Mouse (Mus musculus) stomach, embryonic 15.5 days (tissue): ENCODE results near the gene Gm45208. TPM values are rescaled to one million over a fixed set of nuclear protein-coding genes. Genes with fewer than 3 reads are reported as not detected.

ENCODE experiments used
- ATAC-seq: fragments of 200-750 bp; cut with Nextera tagmentation; 2 replicates; pipeline ENCODE4 v1.8.0; 2017; ENCODE audit warnings: low read depth, moderate number of reproducible peaks, moderate TSS enrichment; ENCODE audit not compliant: insufficient read depth, low FRiP score
- H3K27ac ChIP-seq: fragments of 300-500 bp; sonication (generic); 2 replicates; pipeline ENCODE4 v1.5.1; 2015; ENCODE audit warnings: mild to moderate bottlenecking, inconsistent platforms
- H3K27me3 ChIP-seq: fragments of 300-500 bp; sonication (generic); replicated peaks from 2 replicates; pipeline ENCODE4 v1.6.1; 2015; ENCODE audit warnings: inconsistent platforms
- H3K36me3 ChIP-seq: fragments of 300-500 bp; sonication (generic); 2 replicates; pipeline ENCODE4 v1.6.1; 2015; ENCODE audit warnings: inconsistent platforms
- H3K4me1 ChIP-seq: fragments of 300-500 bp; sonication (generic); 2 replicates; pipeline ENCODE4 v1.6.1; 2015; ENCODE audit warnings: inconsistent platforms
- H3K4me2 ChIP-seq: fragments of 300-500 bp; sonication (generic); 2 replicates; pipeline ENCODE4 v1.6.1; 2015; ENCODE audit warnings: mild to moderate bottlenecking, inconsistent platforms
- H3K4me3 ChIP-seq: fragments of 300-500 bp; sonication (generic); replicated peaks from 2 replicates; pipeline ENCODE4 v1.5.1; 2015; ENCODE audit warnings: inconsistent platforms
- H3K9ac ChIP-seq: fragments of 300-500 bp; sonication (generic); 2 replicates; pipeline ENCODE4 v1.6.1; 2015; ENCODE audit warnings: inconsistent platforms
- H3K9me3 ChIP-seq: fragments of 300-500 bp; sonication (generic); 2 replicates; pipeline ENCODE4 v1.6.1; 2016; ENCODE audit warnings: inconsistent platforms
- WGBS: fragments of 180-500 bp; shearing (Covaris S2); methylation state at CpG from one replicate; pipeline ENCODE4 v1.1.7; 2015; 5-methylcytosine and 5-hydroxymethylcytosine counted together
- polyA plus RNA-seq: library from polyadenylated mRNA; unstranded; fragments of >200 nt; fragmentation: Nextera tagmentation; extraction: Ambion mirVana; gene quantifications from 2 replicates; pipeline ENCODE4 v1.2.1, GENCODE M21; 2015

Gene Gm45208
- 1.5 TPM in 1 of 2 replicates, not detected in the other for polyA plus RNA-seq

DNA sequence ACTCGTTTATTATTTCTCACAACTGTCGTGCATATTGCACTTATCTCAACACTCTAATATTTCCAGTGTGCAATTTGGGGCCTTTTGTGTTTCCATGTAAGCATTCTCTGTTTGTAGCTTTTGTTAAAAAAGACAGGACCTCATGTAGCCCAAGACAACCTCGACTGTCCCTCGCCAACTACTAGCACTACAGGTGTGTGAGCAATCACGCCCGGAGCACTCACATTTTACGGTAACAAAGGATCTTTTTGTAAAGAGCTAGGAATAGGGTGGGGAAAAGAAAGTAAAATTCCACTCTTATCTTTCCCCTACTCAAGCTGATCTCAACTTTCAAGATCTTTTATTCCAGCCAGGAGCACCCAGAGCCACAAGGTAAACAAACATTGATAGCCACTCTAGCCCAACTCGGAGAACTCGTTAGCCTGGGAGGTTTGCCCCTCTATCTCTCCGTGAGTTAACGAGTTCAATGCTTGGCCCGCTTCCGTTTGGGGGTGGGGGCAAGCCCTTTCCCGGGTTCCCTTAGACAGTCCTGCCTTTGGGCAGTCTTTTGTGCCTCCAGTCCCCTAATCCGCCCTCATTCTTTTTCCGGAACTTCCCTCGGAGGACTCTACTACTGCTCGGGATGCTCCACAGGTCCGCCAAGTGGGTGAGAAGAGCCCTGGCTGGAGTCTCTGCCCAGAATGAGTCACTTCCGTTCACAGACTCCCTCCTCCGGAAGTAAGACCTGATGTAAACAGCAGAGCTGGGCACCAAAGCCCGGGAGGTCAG, at the start of gene Gm45208:
Gm45208 (plus strand) TSS at position 732 of the 768 bp plus-strand sequence.
- H3K4me2 ChIP-seq, result peak within 1 kb of the TSS; percentile 52
- H3K4me1 ChIP-seq, result peaks cover 6% of the 10 kb centered on the region; the same call in 1 of the 2 replicates
- H3K27me3 ChIP-seq, result no peaks in the 10 kb centered on the region
- no peak within 1 kb of the TSS for H3K9ac ChIP-seq
- ATAC-seq, result peak; percentile 91
- peak within 1 kb of the TSS; percentile 58 for H3K4me3 ChIP-seq
- WGBS, result 18% methylated on average over 22 of the region's 22 CpGs
- no peaks in the 10 kb centered on the region for H3K36me3 ChIP-seq
- peak within 1 kb of the TSS; percentile 95 for H3K27ac ChIP-seq
- no peaks in the 10 kb centered on the region for H3K9me3 ChIP-seq

DNA sequence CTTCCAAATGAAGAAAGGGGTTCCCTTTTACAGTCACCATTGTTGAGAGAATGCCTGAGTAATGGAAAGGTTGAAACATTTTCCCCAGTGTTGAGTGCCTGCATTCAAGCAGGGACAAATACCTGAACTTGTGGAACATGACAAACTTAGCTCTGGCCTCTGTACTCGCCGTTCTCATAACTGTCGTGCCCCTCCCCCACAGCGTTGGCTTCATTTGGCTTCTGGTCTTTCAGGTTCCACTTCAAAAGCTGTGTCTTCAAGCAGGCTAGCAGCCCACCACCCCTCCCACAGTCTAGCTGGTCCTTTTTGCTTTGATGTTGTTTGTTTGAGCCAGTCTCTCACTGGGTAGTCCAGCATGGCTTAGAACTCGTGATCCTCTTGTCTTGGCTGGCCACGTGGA, 49.3 kb upstream of the Gm45208 start:
- no peaks in the 10 kb centered on the region for H3K4me1 ChIP-seq
- no peak overlapping the region; the same call in 1 of the 2 replicates for H3K27ac ChIP-seq
- ATAC-seq, result no peak
- H3K4me2 ChIP-seq, result no peak overlapping the region
- no peaks in the 10 kb centered on the region for H3K27me3 ChIP-seq
- no peaks in the 10 kb centered on the region for H3K9me3 ChIP-seq
- WGBS, result 47% methylated on average over 6 of the region's 6 CpGs
- H3K9ac ChIP-seq, result no peak overlapping the region
- no peaks in the 10 kb centered on the region for H3K36me3 ChIP-seq
- no peak overlapping the region for H3K4me3 ChIP-seq

DNA sequence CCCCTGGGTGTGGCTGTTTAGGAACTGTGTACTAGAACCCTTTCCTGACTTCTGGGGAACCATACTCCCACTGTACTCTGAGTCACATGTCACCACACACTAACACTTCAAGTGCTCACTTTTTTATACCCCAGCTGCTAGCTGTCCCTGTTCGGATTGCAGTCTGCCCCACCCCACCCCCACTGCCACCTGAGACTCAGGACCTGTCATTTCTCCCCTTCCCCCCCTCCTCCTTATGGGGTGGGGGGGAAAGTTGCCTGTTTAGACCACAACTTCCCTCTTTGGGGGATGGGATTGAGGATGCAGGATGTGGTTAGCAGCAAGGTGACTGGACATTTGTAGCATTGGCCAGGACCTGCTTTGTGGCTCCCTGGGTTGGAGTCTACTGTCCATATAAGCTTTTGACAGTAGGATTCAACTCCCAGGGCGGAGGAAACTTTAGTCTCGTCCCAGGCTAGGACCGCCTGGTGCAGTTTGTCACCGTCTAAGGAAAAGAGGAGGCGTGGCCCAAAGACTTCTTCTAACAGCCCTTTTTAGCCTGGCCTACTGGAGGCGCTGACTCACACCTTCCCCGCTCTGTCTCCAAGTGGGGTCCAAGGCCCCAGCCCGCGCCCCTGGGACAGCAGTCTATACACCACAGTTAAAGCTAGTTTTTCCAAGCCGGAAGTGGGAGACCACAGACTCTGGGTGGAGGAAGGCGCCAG, 48.3 kb upstream of the Gm45208 start:
- WGBS, result 27% methylated on average over 12 of the region's 12 CpGs
- peak; percentile 19; the same call in 1 of the 2 replicates for ATAC-seq
- H3K4me2 ChIP-seq, result peak overlapping the region; percentile 60
- no peaks in the 10 kb centered on the region for H3K4me1 ChIP-seq
- H3K27me3 ChIP-seq, result no peaks in the 10 kb centered on the region
- peak overlapping the region; percentile 33; the same call in 1 of the 2 replicates for H3K4me3 ChIP-seq
- H3K9me3 ChIP-seq, result no peaks in the 10 kb centered on the region
- peak overlapping the region; percentile 88 for H3K27ac ChIP-seq
- H3K36me3 ChIP-seq, result no peaks in the 10 kb centered on the region
- H3K9ac ChIP-seq, result no peak overlapping the region

DNA sequence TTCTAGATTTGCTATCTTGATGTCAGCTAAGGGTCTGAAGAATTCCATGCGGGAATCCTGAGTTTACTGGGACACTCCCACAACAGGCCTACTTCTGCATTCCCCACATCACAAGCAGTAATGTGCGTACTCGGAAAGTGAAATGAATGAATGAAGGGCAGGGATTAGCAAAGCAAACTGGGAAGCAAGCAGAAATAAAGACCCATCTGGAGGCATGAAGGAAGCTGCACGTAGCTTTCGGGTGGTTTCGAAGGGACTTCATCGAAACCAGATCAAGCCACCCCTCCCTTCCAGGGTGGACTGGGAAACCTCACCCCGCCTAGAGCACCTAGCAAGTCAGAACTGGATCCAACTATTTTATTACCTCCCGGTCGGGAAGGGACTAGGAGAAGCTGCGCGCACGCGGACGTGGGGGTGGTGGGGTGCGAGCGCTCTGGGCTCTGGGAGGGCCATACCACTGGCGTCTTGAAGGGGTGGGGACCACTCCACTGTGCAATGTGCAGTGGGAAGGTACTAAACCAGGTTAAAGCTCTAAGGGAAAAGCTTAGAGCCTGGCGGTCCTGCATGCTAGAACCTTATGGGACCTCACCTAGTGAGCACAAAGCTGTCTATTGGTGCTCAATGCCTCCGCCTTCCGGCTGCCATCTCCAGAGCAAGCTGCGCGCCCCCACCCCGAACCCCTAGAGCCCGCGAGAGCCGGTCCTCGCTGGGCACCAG, 47.6 kb upstream of the Gm45208 start:
- 25% methylated on average over 28 of the region's 28 CpGs for WGBS
- Histone ChIP-seq H3K4me2 (peak overlapping the region; percentile 60), H3K9me3 (no peaks in the 10 kb centered on the region), H3K4me1 (no peaks in the 10 kb centered on the region), H3K27ac (peak overlapping the region; percentile 88), H3K36me3 (no peaks in the 10 kb centered on the region), H3K4me3 (peak overlapping the region; percentile 33), H3K27me3 (no peaks in the 10 kb centered on the region), H3K9ac (no peak overlapping the region)
- peak; percentile 5; the same call in 1 of the 2 replicates for ATAC-seq

DNA sequence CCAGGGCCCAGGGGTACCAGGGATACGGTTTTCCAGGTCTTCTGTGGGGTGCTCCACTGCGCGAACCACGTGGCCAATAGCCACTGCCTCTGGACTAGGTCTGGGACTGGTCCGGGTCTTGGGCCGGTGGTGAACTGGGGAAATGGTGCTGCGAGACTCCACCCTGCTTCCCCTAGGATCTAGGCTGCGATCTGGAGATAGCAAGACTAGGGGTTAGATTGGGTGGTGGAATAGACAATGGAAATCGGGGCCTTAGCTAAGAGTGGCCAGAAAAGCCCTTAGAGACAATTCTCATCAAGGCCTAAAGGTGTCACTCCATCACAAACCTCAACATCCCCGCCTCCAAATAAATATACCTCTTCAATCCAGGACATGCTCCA, 47.1 kb upstream of the Gm45208 start:
- Histone ChIP-seq H3K27me3 (no peaks in the 10 kb centered on the region), H3K9ac (no peak overlapping the region), H3K4me2 (peak overlapping the region; percentile 60), H3K4me3 (peak overlapping the region; percentile 33), H3K27ac (peak overlapping the region; percentile 88), H3K9me3 (no peaks in the 10 kb centered on the region), H3K4me1 (no peaks in the 10 kb centered on the region), H3K36me3 (no peaks in the 10 kb centered on the region)
- no peak for ATAC-seq
- WGBS, result 26% methylated on average over 10 of the region's 10 CpGs

DNA sequence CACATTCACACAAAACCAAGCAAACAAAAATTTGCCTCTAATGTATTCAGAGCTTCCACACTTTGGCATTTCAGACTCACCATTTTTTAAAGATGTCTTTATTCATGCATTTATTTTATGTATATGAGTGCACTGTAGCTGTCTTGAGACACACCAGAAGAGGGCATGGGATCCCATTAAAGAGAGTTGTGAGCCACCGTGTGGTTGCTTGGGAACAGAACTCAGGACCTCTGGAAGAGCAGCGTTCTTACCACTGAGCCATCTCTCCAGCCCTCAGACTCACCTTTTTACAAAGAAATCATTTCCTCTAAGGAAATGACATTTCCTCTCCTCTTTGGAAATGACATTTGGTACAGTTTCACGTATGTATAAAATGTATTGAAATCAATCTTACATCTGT, 43.1 kb upstream of the Gm45208 start:
- 35% methylated on average over 3 of the region's 3 CpGs for WGBS
- H3K36me3 ChIP-seq, result no peaks in the 10 kb centered on the region
- no peak overlapping the region for H3K9ac ChIP-seq
- no peaks in the 10 kb centered on the region for H3K4me1 ChIP-seq
- ATAC-seq, result no peak
- H3K4me2 ChIP-seq, result no peak overlapping the region
- no peak overlapping the region for H3K4me3 ChIP-seq
- no peaks in the 10 kb centered on the region for H3K27me3 ChIP-seq
- no peaks in the 10 kb centered on the region for H3K9me3 ChIP-seq
- H3K27ac ChIP-seq, result no peak overlapping the region

DNA sequence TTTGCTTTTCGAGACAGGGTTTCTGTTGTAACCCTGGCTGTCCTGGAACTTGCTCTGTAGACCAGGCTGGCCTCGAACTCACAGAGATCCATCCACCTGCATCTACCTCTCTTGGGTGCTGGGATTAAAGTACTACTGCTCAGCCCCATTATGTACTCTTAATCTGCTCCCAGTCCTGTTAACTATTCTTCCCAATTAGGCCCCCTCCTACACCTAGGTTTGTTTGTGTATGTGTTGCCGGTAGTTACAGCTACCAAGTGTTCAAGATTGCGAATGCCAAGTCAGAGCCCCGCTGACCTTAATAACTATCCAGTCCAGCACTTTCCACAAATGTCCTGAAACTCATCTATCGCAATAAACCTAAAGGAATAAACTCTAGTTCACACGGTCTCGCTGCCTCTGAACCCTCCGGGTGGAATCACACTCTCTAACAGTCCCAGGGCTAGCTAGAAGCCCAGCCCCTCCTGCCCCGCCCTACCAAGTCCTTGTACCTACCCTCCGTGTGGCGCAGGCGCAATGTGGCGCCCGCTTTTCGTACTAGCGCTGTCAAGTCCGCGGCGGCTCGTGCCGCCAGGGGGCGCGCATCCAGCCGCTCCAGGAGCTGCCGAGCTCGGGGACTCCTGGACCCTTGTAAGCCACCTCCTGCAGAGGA, 42.5 kb upstream of the Gm45208 start:
- Histone ChIP-seq H3K36me3 (no peaks in the 10 kb centered on the region), H3K4me1 (no peaks in the 10 kb centered on the region), H3K9me3 (no peaks in the 10 kb centered on the region), H3K27ac (no peak overlapping the region), H3K4me3 (peak overlapping the region; percentile 28), H3K27me3 (no peaks in the 10 kb centered on the region), H3K9ac (peak overlapping the region; percentile 22; the same call in 1 of the 2 replicates), H3K4me2 (peak overlapping the region; percentile 57)
- ATAC-seq, result peak; percentile 92
- 24% methylated on average over 25 of the region's 27 CpGs for WGBS

DNA sequence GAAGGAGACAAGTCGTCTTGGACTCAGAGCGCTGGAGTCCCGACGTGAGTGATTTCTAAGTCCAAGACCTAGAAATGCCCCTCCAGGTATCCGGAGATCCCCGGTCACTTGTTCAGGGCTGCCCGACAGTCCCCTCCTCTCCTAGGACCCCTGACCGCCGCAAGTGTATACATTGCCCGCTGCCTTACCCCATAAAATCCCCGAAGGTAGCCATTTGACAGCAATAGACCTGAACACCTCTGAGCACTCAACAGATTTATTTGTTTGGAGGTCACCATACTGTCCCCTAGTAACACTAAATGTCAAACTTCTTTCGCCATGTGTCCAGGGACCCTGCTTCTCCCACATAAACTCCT, 42.0 kb upstream of the Gm45208 start:
- H3K27ac ChIP-seq, result no peak overlapping the region
- WGBS, result 29% methylated on average over 12 of the region's 12 CpGs
- peak overlapping the region; percentile 28; the same call in 1 of the 2 replicates for H3K4me3 ChIP-seq
- H3K36me3 ChIP-seq, result no peaks in the 10 kb centered on the region
- no peaks in the 10 kb centered on the region for H3K9me3 ChIP-seq
- no peaks in the 10 kb centered on the region for H3K27me3 ChIP-seq
- peak overlapping the region; percentile 22; the same call in 1 of the 2 replicates for H3K9ac ChIP-seq
- H3K4me1 ChIP-seq, result no peaks in the 10 kb centered on the region
- H3K4me2 ChIP-seq, result peak overlapping the region; percentile 57
- ATAC-seq, result no peak; the same call in 1 of the 2 replicates

DNA sequence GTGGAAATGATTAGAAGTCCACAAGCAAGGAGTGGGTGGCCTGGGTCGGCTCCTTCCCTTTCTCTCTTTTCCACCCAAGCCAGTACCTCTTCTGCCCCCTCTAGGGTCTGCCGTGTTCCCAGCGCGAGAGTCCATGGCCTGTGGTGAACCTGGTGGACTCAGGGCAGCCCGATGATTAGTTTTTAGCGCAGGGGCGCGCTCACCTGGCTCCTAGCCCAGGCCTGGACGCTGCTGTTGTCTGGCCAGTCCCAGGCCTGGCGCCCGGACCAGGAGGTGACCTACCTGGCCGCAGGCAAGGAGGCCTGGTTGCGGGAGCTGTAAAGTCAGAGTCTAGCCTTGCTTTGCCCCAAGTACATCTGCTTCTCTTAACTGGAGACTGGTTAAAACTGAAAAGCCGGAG, 41.2 kb upstream of the Gm45208 start, which contains the start of gene Magix:
Magix (minus strand) TSS at position 388 of the 400 bp plus-strand sequence.
- H3K4me2 ChIP-seq, result peak within 1 kb of the TSS; percentile 57
- H3K9me3 ChIP-seq, result no peaks in the 10 kb centered on the region
- peak within 1 kb of the TSS; percentile 22; the same call in 1 of the 2 replicates for H3K9ac ChIP-seq
- H3K4me3 ChIP-seq, result peak within 1 kb of the TSS; percentile 28; the same call in 1 of the 2 replicates
- 61% methylated on average over 14 of the region's 14 CpGs for WGBS
- no peak for ATAC-seq
- no peaks in the 10 kb centered on the region for H3K36me3 ChIP-seq
- no peak within 1 kb of the TSS for H3K27ac ChIP-seq
- no peaks in the 10 kb centered on the region for H3K4me1 ChIP-seq
- H3K27me3 ChIP-seq, result no peaks in the 10 kb centered on the region

DNA sequence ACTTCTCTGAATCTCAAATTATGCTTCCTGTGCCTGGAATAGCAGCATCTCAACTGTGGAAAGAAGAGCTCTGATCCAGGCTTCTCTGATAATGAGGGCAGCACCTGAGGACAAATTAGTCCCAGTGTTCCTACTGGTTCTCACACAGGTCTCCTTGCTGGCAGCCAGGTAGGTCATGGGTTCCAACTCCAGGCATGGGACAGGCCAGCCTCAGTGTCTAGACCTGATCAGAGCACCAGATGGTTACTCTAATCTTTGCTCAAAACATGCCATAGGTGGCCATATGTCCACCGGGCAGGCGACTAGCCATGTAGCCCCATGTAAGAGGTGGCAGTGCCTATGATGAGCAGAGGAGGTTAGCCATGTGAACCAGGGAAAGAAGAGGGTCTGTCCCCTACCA, 33.7 kb upstream of the Gm45208 start:
- H3K27me3 ChIP-seq, result no peaks in the 10 kb centered on the region
- no peaks in the 10 kb centered on the region for H3K9me3 ChIP-seq
- ATAC-seq, result no peak
- H3K4me1 ChIP-seq, result no peaks in the 10 kb centered on the region
- H3K4me2 ChIP-seq, result no peak overlapping the region
- no peak overlapping the region for H3K27ac ChIP-seq
- no peaks in the 10 kb centered on the region for H3K36me3 ChIP-seq
- no peak overlapping the region for H3K4me3 ChIP-seq
- H3K9ac ChIP-seq, result no peak overlapping the region
- 95% methylated on average over 2 of the region's 2 CpGs for WGBS

DNA sequence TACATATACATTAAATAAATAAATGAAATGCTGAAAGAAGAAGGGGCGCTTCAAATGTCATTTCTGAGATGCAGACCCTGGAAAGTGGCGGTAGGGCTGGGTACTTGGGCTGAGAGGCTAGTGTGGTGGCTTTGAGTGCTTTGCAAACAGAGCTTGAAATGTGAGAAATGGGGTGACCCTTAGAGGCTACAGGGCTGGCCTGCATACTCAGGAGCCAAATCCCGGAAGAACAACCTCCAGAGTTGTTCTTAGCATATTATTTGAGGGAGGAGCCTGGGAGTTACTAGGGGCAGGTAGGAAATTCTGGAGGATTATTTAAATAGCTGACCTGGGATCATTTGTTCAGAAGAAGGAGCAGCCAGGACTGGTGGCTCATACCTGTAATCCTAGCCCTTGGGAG, 31.6 kb upstream of the Gm45208 start:
- ATAC-seq, result no peak
- WGBS, result 53% methylated on average over 3 of the region's 3 CpGs
- no peaks in the 10 kb centered on the region for H3K9me3 ChIP-seq

More for the DNA sequence above, 31.6 kb upstream of the Gm45208 start:
- H3K27me3 ChIP-seq, result no peaks in the 10 kb centered on the region
- H3K36me3 ChIP-seq, result no peaks in the 10 kb centered on the region
- no peak overlapping the region for H3K9ac ChIP-seq
- no peaks in the 10 kb centered on the region for H3K4me1 ChIP-seq
- H3K4me2 ChIP-seq, result no peak overlapping the region
- no peak overlapping the region for H3K4me3 ChIP-seq
- H3K27ac ChIP-seq, result no peak overlapping the region
